Mouse (Mus musculus) lung, embryonic 14.5 days (tissue): ENCODE measurements around the gene Krt39. TPM values are rescaled to one million over a fixed set of nuclear protein-coding genes. Genes with fewer than 3 reads are reported as not detected.

Experiments
- ATAC-seq: fragments of 200-750 bp; cut with Nextera tagmentation; 2 replicates; pipeline ENCODE4 v1.8.0; 2017; ENCODE audit warnings: mild to moderate bottlenecking, moderate TSS enrichment, moderate library complexity; ENCODE audit not compliant: insufficient read depth
- DNase-seq: peaks from one replicate; pipeline ENCODE4 v3.0.0-alpha.2; 2015
- H3K27ac ChIP-seq: fragments of 300-500 bp; sonication (generic); 2 replicates; pipeline ENCODE4 v1.5.1; 2014; ENCODE audit warnings: low read depth, mild to moderate bottlenecking, moderate library complexity
- H3K27me3 ChIP-seq: fragments of 300-500 bp; sonication (generic); 2 replicates; pipeline ENCODE4 v1.6.1; 2014; ENCODE audit warnings: low read length, control low read depth; ENCODE audit not compliant: insufficient read depth
- H3K36me3 ChIP-seq: fragments of 300-500 bp; sonication (generic); 2 replicates; pipeline ENCODE4 v1.6.1; 2014; ENCODE audit warnings: control low read depth; ENCODE audit not compliant: insufficient read depth
- H3K4me1 ChIP-seq: fragments of 300-500 bp; sonication (generic); 2 replicates; pipeline ENCODE4 v1.6.1; 2014; ENCODE audit warnings: antibody characterized with exemption, control low read depth; ENCODE audit not compliant: insufficient read depth
- H3K4me2 ChIP-seq: fragments of 300-500 bp; sonication (generic); 2 replicates; pipeline ENCODE4 v1.6.1; 2014; ENCODE audit warnings: mild to moderate bottlenecking
- H3K4me3 ChIP-seq: fragments of 300-500 bp; sonication (generic); 2 replicates; pipeline ENCODE4 v1.5.1; 2014; ENCODE audit warnings: low read depth, low read length
- H3K9ac ChIP-seq: fragments of 300-500 bp; sonication (generic); 2 replicates; pipeline ENCODE4 v1.6.1; 2014
- H3K9me3 ChIP-seq: fragments of 300-500 bp; sonication (generic); 2 replicates; pipeline ENCODE4 v1.6.1; 2016; ENCODE audit warnings: low read depth, low read length, control low read depth
- CTCF ChIP-seq: IDR thresholded peaks from 2 replicates; pipeline ENCODE4 v1.5.1; 2016; ENCODE audit warnings: antibody characterized with exemption, low read depth
- WGBS: fragments of 180-500 bp; shearing (Covaris S2); extraction: QIAGEN DNeasy Blood & Tissue Kit; methylation state at CpG from one replicate; pipeline ENCODE4 v1.1.7; 2014; 5-methylcytosine and 5-hydroxymethylcytosine counted together
- polyA plus RNA-seq: library from polyadenylated mRNA; unstranded; fragments of >200 nt; fragmentation: Nextera tagmentation; extraction: Ambion mirVana; gene quantifications from 2 replicates; pipeline ENCODE4 v1.2.1, GENCODE M21; 2014

The Krt39 gene
- polyA plus RNA-seq, 1 experiment from 2014 or later: not detected

GRCm38 (mm10) chr11:99550765-99551164 is 29.6 kb upstream of the Krt39 start, which contains the start of gene Krtap3-3:
Gene Krtap3-3 (minus strand): TSS chr11:99550865.
- TF ChIP-seq CTCF: no peak
- no peaks in the 10 kb centered on the region for H3K36me3 ChIP-seq
- no peak within 1 kb of the TSS for H3K4me3 ChIP-seq
- no peak within 1 kb of the TSS for H3K27ac ChIP-seq
- DNase-seq: no peak
- H3K4me2 ChIP-seq: no peak within 1 kb of the TSS
- ATAC-seq: no peak
- 64% methylated on average over 4 of the region's 4 CpGs for whole genome bisulfite sequencing
- no peaks in the 10 kb centered on the region for H3K4me1 ChIP-seq
- H3K27me3 ChIP-seq: no peaks in the 10 kb centered on the region
- H3K9ac ChIP-seq: no peak within 1 kb of the TSS
- H3K9me3 ChIP-seq: no peaks in the 10 kb centered on the region

- no peak for ATAC-seq
- Histone ChIP-seq H3K9me3 (no peaks in the 10 kb centered on the region), H3K4me3 (no peak overlapping the region), H3K4me1 (no peaks in the 10 kb centered on the region), H3K27ac (no peak overlapping the region), H3K9ac (no peak overlapping the region), H3K4me2 (no peak overlapping the region), H3K27me3 (no peaks in the 10 kb centered on the region), H3K36me3 (no peaks in the 10 kb centered on the region)
- TF ChIP-seq CTCF: no peak
- DNase-seq: no peak
These were observed 26.8 kb upstream of the Krt39 start for GRCm38 (mm10) chr11:99547892-99548291.

GRCm38 (mm10) chr11:99539721-99540120 is 18.6 kb upstream of the Krt39 start:
- H3K4me1 ChIP-seq: no peaks in the 10 kb centered on the region
- H3K9ac ChIP-seq: no peak overlapping the region
- no peak for TF ChIP-seq CTCF
- H3K4me3 ChIP-seq: no peak overlapping the region
- peak overlapping the region; percentile 54; the same call in 1 of the 2 replicates for H3K27ac ChIP-seq
- no peak overlapping the region for H3K4me2 ChIP-seq
- no peak for ATAC-seq
- WGBS: 44% methylated on average over 9 of the region's 9 CpGs
- DNase-seq: peak; percentile 83
- no peaks in the 10 kb centered on the region for H3K36me3 ChIP-seq
- H3K27me3 ChIP-seq: no peaks in the 10 kb centered on the region
- H3K9me3 ChIP-seq: no peaks in the 10 kb centered on the region

- Histone ChIP-seq H3K4me1 (no peaks in the 10 kb centered on the region), H3K4me3 (no peak overlapping the region), H3K27ac (peak overlapping the region; percentile 51), H3K9ac (no peak overlapping the region), H3K27me3 (no peaks in the 10 kb centered on the region), H3K9me3 (no peaks in the 10 kb centered on the region), H3K4me2 (no peak overlapping the region), H3K36me3 (no peaks in the 10 kb centered on the region)
- no peak for TF ChIP-seq CTCF
- ATAC-seq (0 out of 2 replicates have a peak, but pooled peaks have one; percentile 17), DNase-seq (peak; percentile 58)
- 60% methylated on average over 8 of the region's 8 CpGs for WGBS
These were observed 7.0 kb downstream of the Krt39 start for GRCm38 (mm10) chr11:99514098-99514497.

- Histone ChIP-seq H3K36me3 (no peaks in the 10 kb centered on the region), H3K4me2 (no peak overlapping the region), H3K27me3 (no peaks in the 10 kb centered on the region), H3K4me1 (no peaks in the 10 kb centered on the region), H3K9me3 (no peaks in the 10 kb centered on the region), H3K9ac (no peak overlapping the region), H3K27ac (no peak overlapping the region), H3K4me3 (no peak overlapping the region)
- DNase-seq (no peak), ATAC-seq (no peak)
- TF ChIP-seq CTCF: no peak
- 76% methylated on average over 9 of the region's 9 CpGs for WGBS
These were observed 20.9 kb downstream of the Krt39 start for GRCm38 (mm10) chr11:99500095-99500805.

GRCm38 (mm10) chr11:99496460-99496859 is 24.7 kb downstream of the Krt39 start:
- Histone ChIP-seq H3K27ac (no peak overlapping the region), H3K4me1 (no peaks in the 10 kb centered on the region), H3K4me3 (no peak overlapping the region), H3K9me3 (no peaks in the 10 kb centered on the region), H3K4me2 (no peak overlapping the region), H3K27me3 (no peaks in the 10 kb centered on the region), H3K36me3 (no peaks in the 10 kb centered on the region), H3K9ac (no peak overlapping the region)
- ATAC-seq: no peak
- WGBS: 75% methylated on average over 4 of the region's 4 CpGs
- no peak for TF ChIP-seq CTCF
- no peak for DNase-seq

GRCm38 (mm10) chr11:99494741-99495140 is 26.4 kb downstream of the Krt39 start:
- DNase-seq (no peak), ATAC-seq (no peak)
- no peak overlapping the region for H3K4me3 ChIP-seq
- 85% methylated on average over 4 of the region's 4 CpGs for WGBS
- no peak overlapping the region for H3K4me2 ChIP-seq
- no peak overlapping the region for H3K27ac ChIP-seq
- no peaks in the 10 kb centered on the region for H3K4me1 ChIP-seq
- no peaks in the 10 kb centered on the region for H3K27me3 ChIP-seq
- no peaks in the 10 kb centered on the region for H3K9me3 ChIP-seq
- no peak for TF ChIP-seq CTCF
- no peaks in the 10 kb centered on the region for H3K36me3 ChIP-seq
- no peak overlapping the region for H3K9ac ChIP-seq
